Mouse (Mus musculus): ENCODE measurements at regions not wholly inside any gene's neighbourhood (a gene's known extent, or its start where the extent isn't known, plus 50 kb on each side); places are given as distances from the start of the nearest gene placed in this dataset.

- TF ChIP-seq POLR2A (IDR thresholded peaks at IDR 0.05; ENCODE audit: borderline replicate concordance, extremely low read depth, insufficient read depth, insufficient read length, poor library complexity, severe bottlenecking) (no peak), CTCF (IDR thresholded peaks at IDR 0.05; ENCODE audit: borderline replicate concordance, extremely low read depth, insufficient read depth, insufficient read length) (no peak)
These were observed 270.1 kb downstream of the Mid1ip1 start for GRCm38 (mm10) chrX:10984894-10985293.

All from brain, embryonic 14.5 days (tissue).